Mouse (Mus musculus): ENCODE data around the gene Clca2.

DNA sequence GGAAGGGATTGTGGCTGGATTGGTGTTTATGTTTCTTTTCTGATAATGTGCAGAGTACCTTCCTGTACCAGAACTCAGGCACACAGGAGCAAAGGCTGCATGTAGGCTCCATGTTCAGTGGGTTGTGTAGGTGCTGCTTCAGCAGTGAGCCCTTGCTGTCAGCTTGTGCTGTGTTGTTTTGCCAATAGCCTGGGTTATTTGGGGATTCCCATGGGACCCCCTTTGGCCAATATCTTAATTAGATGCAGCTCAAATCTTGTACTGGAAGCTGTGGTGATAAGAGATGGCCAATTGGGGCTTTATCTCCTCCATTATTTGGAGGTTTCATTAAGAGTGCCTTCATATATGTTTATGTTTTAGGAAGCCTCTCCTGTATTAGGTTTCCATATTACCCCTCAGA, 43.7 kb upstream of the Clca2 start:
- TF ChIP-seq POLR2A (IDR thresholded peaks at IDR 0.05; ENCODE audit: borderline replicate concordance, extremely low read depth, insufficient read depth, insufficient read length, poor library complexity, severe bottlenecking) (no peak), CTCF (IDR thresholded peaks at IDR 0.05; ENCODE audit: borderline replicate concordance, extremely low read depth, insufficient read depth, insufficient read length) (no peak)

Measured in brain, embryonic 14.5 days (tissue).